Mouse (Mus musculus) embryonic stem cell, embryonic (primary cell): ENCODE results near the gene Zfp874b.
"Not testable (repeated sequence)": the region's sequence is repeated elsewhere in the genome, so short reads cannot be mapped to it uniquely, and the experiment has no call there.

Source experiments
- CTCF ChIA-PET, 4 experiments: fragments of 300-600 bp in 2 of 4; fragments of 350-600 bp in 2 of 4; sonication (Branson Sonifier 250); formaldehyde crosslinking; loops; one replicate each; lab custom pipeline; 2022; ENCODE audit warnings: inconsistent platforms in 2 of 4; lab: Charles Lee
- POLR2A ChIA-PET, 4 experiments: fragments of 300-600 bp in 2 of 4; fragments of 350-600 bp in 2 of 4; sonication (Branson Sonifier 250); formaldehyde crosslinking; loops; one replicate each; lab custom pipeline; 2022; ENCODE audit warnings: antibody characterized with exemption in 4 of 4, inconsistent platforms in 1 of 4; lab: Charles Lee

The Zfp874b gene

DNA sequence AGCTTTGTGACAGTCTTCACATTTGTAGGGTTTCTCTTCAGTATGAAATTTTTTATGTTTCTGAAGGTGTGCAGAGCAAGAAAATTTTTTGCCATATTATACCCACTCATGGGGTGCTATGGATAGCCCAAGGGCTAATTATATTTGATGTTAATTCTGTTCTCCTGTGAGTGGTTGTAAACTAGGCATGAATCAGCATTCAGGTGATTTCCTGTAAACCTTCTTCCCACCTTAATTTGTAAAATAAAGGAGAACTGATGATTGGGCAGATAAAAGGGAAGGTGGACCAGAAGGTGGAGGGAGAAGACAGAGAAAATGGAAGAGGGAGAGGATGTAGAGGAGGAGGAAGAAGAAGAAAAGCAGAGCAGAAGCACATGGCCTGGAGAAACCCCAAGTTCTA is 58.4 kb downstream of the Zfp874b start:
- CTCF ChIA-PET: not testable (repeated sequence)

DNA sequence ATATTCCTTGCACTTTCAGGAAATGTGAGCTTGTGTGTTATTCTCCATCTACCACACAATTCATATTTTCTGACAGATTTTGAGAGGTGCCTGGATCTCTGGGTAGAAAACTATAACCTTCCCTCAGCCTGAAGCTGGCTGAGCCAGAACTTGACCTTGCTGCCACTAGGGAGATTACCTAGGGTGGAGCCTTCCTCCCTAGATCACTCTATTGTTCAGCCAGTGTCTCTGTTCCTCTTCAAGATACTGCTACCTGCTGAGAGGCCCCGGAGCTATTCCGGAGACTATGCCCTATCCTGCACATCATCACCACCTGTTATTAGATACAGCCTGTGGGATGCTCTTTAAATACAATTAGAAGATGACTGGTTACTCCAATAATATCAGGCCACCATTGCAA is 61.5 kb downstream of the Zfp874b start:
- ChIA-PET POLR2A (interaction anchor here (0.7 to 5.2 kb wide), 20 partner anchors 8 to 422 kb away, joined by 3 to 44 read pairs (median 5); partner anchors contain the start of genes Zfp874a (in 2 of the 4), Zfp595 (in 1 of the 4), Zfp65 (in 1 of the 4) and Zfp874b (in 1 of the 4)), CTCF (interaction anchor here in 1 of 4 experiments (1.3 kb wide), 1 partner anchor 47 kb away, joined by 3 read pairs; no protein-coding TSS in a partner anchor)

More for the DNA sequence above, 58.4 kb downstream of the Zfp874b start:
- POLR2A ChIA-PET: interaction anchor here in 1 of 4 experiments (1.1 to 2.4 kb wide), 4 partner anchors 8 to 10 kb away, joined by 3 to 10 read pairs (median 5); no protein-coding TSS in a partner anchor
